In the genomic region with DNA sequence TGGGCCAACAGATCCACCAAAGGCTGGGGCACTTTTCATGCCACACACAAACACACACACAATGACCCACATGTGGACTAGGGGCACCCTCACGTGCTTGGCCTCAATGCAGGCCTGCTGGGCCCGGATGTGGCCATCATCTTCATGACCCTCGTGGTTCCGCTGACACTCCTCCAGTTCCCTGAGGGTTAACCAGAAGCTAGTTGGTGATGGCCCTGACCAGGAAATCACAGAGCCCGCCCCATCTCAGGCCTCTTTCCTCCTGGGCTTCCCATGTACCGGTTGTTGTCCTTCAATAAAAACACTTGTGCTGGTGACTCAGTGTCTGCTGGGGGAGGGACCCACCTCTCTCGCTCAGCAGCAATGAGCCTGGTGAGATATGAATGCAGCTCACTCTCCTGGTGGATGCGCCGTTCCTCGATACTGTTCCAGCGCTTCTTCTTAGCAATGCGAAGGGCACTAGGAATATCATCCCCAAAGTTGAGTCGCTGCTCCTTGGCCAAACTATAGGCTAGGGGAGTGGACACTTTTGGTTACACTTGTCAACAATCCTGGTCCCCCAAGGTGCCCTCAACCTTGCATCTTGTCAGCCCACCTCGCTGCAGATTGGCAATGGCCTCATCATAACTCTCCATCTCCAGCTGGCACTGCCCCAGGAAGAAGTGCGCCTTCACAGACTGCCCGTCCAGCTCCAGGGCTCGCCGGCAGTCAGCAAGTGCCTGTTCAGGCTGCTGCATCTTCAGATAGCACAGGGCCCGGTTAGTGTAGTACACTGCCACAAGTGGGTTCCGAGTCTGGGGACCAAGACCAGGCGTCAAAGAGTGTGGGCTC, we compare ENCODE assay signal across 8 mouse cellular contexts. TPM values are rescaled to one million over a fixed set of nuclear protein-coding genes. Genes with fewer than 3 reads are reported as not detected.
A peak's percentile ranks its signal among the peaks of the same experiment; 100 is the strongest.
DNase-seq lines count a peak whose midpoint lies in the region; ATAC-seq and TF ChIP-seq lines count a peak whose summit lies in the region.
"Had no signal": no experiment of that assay in that cellular context is flagged by ENCODE, and none has a peak within 500 bp of the region (broad histone marks: within the 10 kb centered on the region; RNA-seq: fewer than 3 reads in every experiment).

No protein-coding gene starts in this region.

- WGBS in spleen, adult 2 months: 54% methylated on average over 21 of the region's 21 CpGs
- WGBS in hindbrain, embryonic 13.5 days: 66% methylated on average over 21 of the region's 21 CpGs
- 41% methylated on average over 21 of the region's 21 CpGs for whole genome bisulfite sequencing in liver, embryonic 16.5 days (ENCODE audit: insufficient replicate concordance)

- H3K27ac ChIP-seq in spleen, adult 2 months (ENCODE audit: insufficient read depth, low read length): peak overlapping the region; percentile 80; the same call in 1 of the 2 replicates
- peak overlapping the region; percentile 97 for H3K27ac ChIP-seq in hindbrain, embryonic 13.5 days
- peak overlapping the region; percentile 97 for H3K27ac ChIP-seq in liver, embryonic 16.5 days (ENCODE audit: low read length)

- H3K4me3 ChIP-seq in spleen, adult 2 months (ENCODE audit: extremely low read depth, insufficient read depth, insufficient read length): peak overlapping the region; percentile 89
- peak overlapping the region; percentile 82 for H3K4me3 ChIP-seq in hindbrain, embryonic 13.5 days
- H3K4me3 ChIP-seq in liver, embryonic 16.5 days (ENCODE audit: low read depth, low read length): peak overlapping the region; percentile 92

- no peaks in the 10 kb centered on the region for H3K9me3 ChIP-seq in hindbrain, embryonic 13.5 days
- no peaks in the 10 kb centered on the region for H3K9me3 ChIP-seq in liver, embryonic 16.5 days (replicated peaks; ENCODE audit: control insufficient read depth, low read length)

- H3K27me3 ChIP-seq in spleen, adult 2 months (ENCODE audit: control insufficient read depth, insufficient read depth, low read length): no peaks in the 10 kb centered on the region
- no peaks in the 10 kb centered on the region for H3K27me3 ChIP-seq in hindbrain, embryonic 13.5 days
- no peaks in the 10 kb centered on the region for H3K27me3 ChIP-seq in liver, embryonic 16.5 days (ENCODE audit: control insufficient read depth, insufficient read depth, low read depth, low read length)

- H3K36me3 ChIP-seq in spleen, adult 2 months (ENCODE audit: control insufficient read depth, insufficient read depth, low read length): peaks cover 12% of the 10 kb centered on the region
- H3K36me3 ChIP-seq in hindbrain, embryonic 13.5 days: peaks cover 51% of the 10 kb centered on the region
- H3K36me3 ChIP-seq in liver, embryonic 16.5 days (ENCODE audit: control insufficient read depth, insufficient read depth): peaks cover 14% of the 10 kb centered on the region

- no peak for ATAC-seq in hindbrain, embryonic 13.5 days (ENCODE audit: low FRiP score)
- ATAC-seq in liver, embryonic 16.5 days (ENCODE audit: low read depth): no peak
- no peak for ATAC-seq in megakaryocyte progenitor cell, adult 5-6 weeks (replicated peaks; ENCODE audit: poor library complexity)

- peak overlapping the region; percentile 91 for H3K9ac ChIP-seq in hindbrain, embryonic 13.5 days
- peak overlapping the region; percentile 79 for H3K9ac ChIP-seq in liver, embryonic 16.5 days (ENCODE audit: low read depth, low read length)

- peak overlapping the region; percentile 99 for H3K4me2 ChIP-seq in hindbrain, embryonic 13.5 days
- H3K4me2 ChIP-seq in liver, embryonic 16.5 days (ENCODE audit: low read depth, low read length): peak overlapping the region; percentile 99

- TF ChIP-seq CTCF in spleen, adult 2 months (IDR thresholded peaks at IDR 0.05; ENCODE audit: extremely low read depth, insufficient read depth, insufficient read length, insufficient replicate concordance): no peak

- no peak for TF ChIP-seq POLR2A in spleen, adult 2 months (IDR thresholded peaks at IDR 0.05; ENCODE audit: low read depth, low read length)

- DNase-seq in spleen, adult 2 months (ENCODE audit: low read depth in 1 of 2, low spot score in 2 of 2): no peak
- DNase-seq in spleen, adult 12 weeks (ENCODE audit: low spot score): no peak
- DNase-seq in cerebellum, postnatal 36 days: peak; percentile 41 to 48
- no peak for DNase-seq in Muller cell, postnatal 12 days (ENCODE audit: inconsistent ontology term)

- H3K4me1 ChIP-seq in spleen, adult 2 months (ENCODE audit: control insufficient read depth, insufficient read depth, insufficient read length): peaks cover 25% of the 10 kb centered on the region; the same call in 1 of the 2 replicates
- H3K4me1 ChIP-seq in hindbrain, embryonic 13.5 days (replicated peaks): peaks cover 85% of the 10 kb centered on the region
- H3K4me1 ChIP-seq in liver, embryonic 16.5 days (ENCODE audit: control insufficient read depth, low read depth, low read length): peaks cover 71% of the 10 kb centered on the region

RNA-seq across cellular contexts. Expression of a gene that starts 1.5 kb away (rescaled TPM):
- 85.4 and 104 TPM in 2 replicates for polyA plus RNA-seq in spleen, adult 2 months (2012; rRNA removed)
- polyA plus RNA-seq in hindbrain, embryonic 13.5 days (2015; fragmentation: Nextera tagmentation; extraction: Ambion mirVana): 325 and 337 TPM in 2 replicates
- 106 and 112 TPM in 2 replicates for polyA plus RNA-seq in liver, embryonic 16.5 days (2015; fragmentation: Nextera tagmentation; extraction: Ambion mirVana)
- total RNA-seq in megakaryocyte progenitor cell, adult 5-6 weeks (2015): 66.5 and 73.4 TPM in 2 replicates
- total RNA-seq in megakaryocyte progenitor cell, adult 5-6 weeks (2017): 99.5 and 106 TPM in 2 replicates

RNA-seq across cellular contexts. Expression of a gene that starts 3.0 kb away (rescaled TPM):
- polyA plus RNA-seq in spleen, adult 2 months (2012; rRNA removed): 30.9 and 31.3 TPM in 2 replicates
- 62.9 and 64.2 TPM in 2 replicates for polyA plus RNA-seq in hindbrain, embryonic 13.5 days (2015; fragmentation: Nextera tagmentation; extraction: Ambion mirVana)
- polyA plus RNA-seq in liver, embryonic 16.5 days (2015; fragmentation: Nextera tagmentation; extraction: Ambion mirVana): 20.7 and 23.5 TPM in 2 replicates
- total RNA-seq in megakaryocyte progenitor cell, adult 5-6 weeks (2015): 12.0 and 15.6 TPM in 2 replicates
- total RNA-seq in megakaryocyte progenitor cell, adult 5-6 weeks (2017): 19.5 and 22.8 TPM in 2 replicates

RNA-seq across cellular contexts. Expression of a gene that starts 5.4 kb away (rescaled TPM):
- polyA plus RNA-seq in spleen, adult 2 months (2012; rRNA removed): 5.5 and 7.3 TPM in 2 replicates
- 24.2 and 25.5 TPM in 2 replicates for polyA plus RNA-seq in hindbrain, embryonic 13.5 days (2015; fragmentation: Nextera tagmentation; extraction: Ambion mirVana)
- 0.30 and 0.45 TPM in 2 replicates for polyA plus RNA-seq in liver, embryonic 16.5 days (2015; fragmentation: Nextera tagmentation; extraction: Ambion mirVana)
- 1.0 and 1.1 TPM in 2 replicates for total RNA-seq in megakaryocyte progenitor cell, adult 5-6 weeks (2015)
- 2.5 TPM in 1 of 2 replicates, not detected in the other for total RNA-seq in megakaryocyte progenitor cell, adult 5-6 weeks (2017)

RNA-seq across cellular contexts. Expression of a gene that starts 8.2 kb away (rescaled TPM):
- 33.6 and 38.6 TPM in 2 replicates for polyA plus RNA-seq in spleen, adult 2 months (2012; rRNA removed)
- 26.6 and 30.7 TPM in 2 replicates for polyA plus RNA-seq in hindbrain, embryonic 13.5 days (2015; fragmentation: Nextera tagmentation; extraction: Ambion mirVana)
- 10.8 and 11.6 TPM in 2 replicates for polyA plus RNA-seq in liver, embryonic 16.5 days (2015; fragmentation: Nextera tagmentation; extraction: Ambion mirVana)
- 10.0 and 10.1 TPM in 2 replicates for total RNA-seq in megakaryocyte progenitor cell, adult 5-6 weeks (2015)
- total RNA-seq in megakaryocyte progenitor cell, adult 5-6 weeks (2017): 16.1 and 18.0 TPM in 2 replicates

RNA-seq across cellular contexts. Expression of a gene that starts 9.9 kb away (rescaled TPM):
- 29.5 and 34.1 TPM in 2 replicates for polyA plus RNA-seq in spleen, adult 2 months (2012; rRNA removed)
- 8.1 and 8.5 TPM in 2 replicates for polyA plus RNA-seq in hindbrain, embryonic 13.5 days (2015; fragmentation: Nextera tagmentation; extraction: Ambion mirVana)
- 0.64 and 0.65 TPM in 2 replicates for polyA plus RNA-seq in liver, embryonic 16.5 days (2015; fragmentation: Nextera tagmentation; extraction: Ambion mirVana)
- 0.17 and 0.32 TPM in 2 replicates for total RNA-seq in megakaryocyte progenitor cell, adult 5-6 weeks (2015)
- 0.54 and 0.78 TPM in 2 replicates for total RNA-seq in megakaryocyte progenitor cell, adult 5-6 weeks (2017)
- total RNA-seq: common myeloid progenitor, adult 5-6 weeks had no signal

Comparison
In these comparisons a context has a peak if more than half of its experiments do, and no peak if none do; other contexts are left out.
1. DNase-seq: peak in cerebellum, postnatal 36 days (2 of 2); none in spleen, adult 2 months (0 of 2), spleen, adult 12 weeks (single experiment) and Muller cell, postnatal 12 days (single experiment).
2. Peak in every context shown above with its lines, with median percentiles within 50 percentile points of each other: H3K27ac ChIP-seq and H3K4me3 ChIP-seq.